Mouse (Mus musculus): ENCODE measurements around the gene Hpd. TPM values are rescaled to one million over a fixed set of nuclear protein-coding genes. Genes with fewer than 3 reads are reported as not detected.

The Hpd gene
- polyA plus RNA-seq, 1 experiment, result not detected

DNA sequence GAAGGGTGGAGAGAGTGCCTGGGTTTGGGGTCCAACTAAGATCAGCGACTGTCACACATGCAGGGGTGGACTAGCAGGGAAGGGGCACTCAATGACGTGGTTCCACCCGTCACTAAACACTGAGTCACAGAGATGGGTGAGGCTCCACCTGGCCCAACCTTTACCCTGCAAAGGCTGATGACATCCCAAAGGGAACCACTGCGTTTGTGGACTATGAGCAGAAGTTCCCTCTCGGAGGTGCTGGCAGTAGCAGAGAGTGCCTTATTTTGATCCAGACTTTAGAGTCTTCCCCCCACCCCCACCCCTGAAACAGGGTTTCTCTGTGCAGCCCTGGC lies 51.7 kb downstream of the Hpd start:
- no peak for DNase-seq (ENCODE audit: low read depth)
- TF ChIP-seq CTCF (IDR thresholded peaks at IDR 0.05; ENCODE audit: borderline replicate concordance, extremely low read depth, insufficient read depth, insufficient read length) (no peak), POLR2A (IDR thresholded peaks at IDR 0.05; ENCODE audit: borderline replicate concordance, extremely low read depth, insufficient read depth, insufficient read length, poor library complexity, severe bottlenecking) (no peak)

DNA sequence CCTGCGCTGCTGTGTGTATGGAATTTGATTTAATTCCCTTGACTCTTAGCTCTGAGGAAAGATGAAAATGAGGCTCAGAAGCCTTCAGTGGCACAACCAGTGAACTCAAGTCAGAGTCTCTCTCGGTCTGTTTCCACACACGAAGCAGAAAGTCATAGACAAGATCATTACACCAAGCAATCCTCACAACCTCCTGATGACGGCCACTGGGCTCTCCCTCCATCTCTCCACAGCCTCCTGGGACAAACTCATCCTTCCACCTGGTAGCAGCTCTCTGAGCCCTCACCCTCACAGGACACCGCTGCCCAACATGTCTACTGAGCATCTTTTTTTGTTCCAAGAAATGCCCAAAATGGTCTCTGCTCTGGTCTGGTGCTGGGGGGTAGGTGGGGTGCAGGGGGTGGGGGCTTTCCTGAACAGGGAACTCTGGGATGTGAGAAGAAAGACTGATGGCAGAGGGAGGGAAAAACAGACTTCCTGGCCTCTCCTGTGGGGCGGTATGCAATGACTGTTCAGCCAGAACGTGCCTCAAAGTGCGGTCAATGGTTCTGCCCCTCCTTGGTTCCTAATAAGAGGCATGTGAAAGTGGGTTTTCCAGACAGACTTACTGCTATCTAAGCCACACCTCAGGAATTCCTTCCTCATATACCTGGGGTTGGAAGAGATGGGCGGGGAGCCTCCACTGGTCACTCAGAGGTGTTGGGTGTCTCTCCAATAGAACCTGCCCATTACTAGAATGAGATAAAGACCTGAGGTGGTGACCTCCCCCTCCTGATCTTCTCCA lies 52.3 kb downstream of the Hpd start:
- TF ChIP-seq POLR2A (IDR thresholded peaks at IDR 0.05; ENCODE audit: borderline replicate concordance, extremely low read depth, insufficient read depth, insufficient read length, poor library complexity, severe bottlenecking) (no peak), CTCF (IDR thresholded peaks at IDR 0.05; ENCODE audit: borderline replicate concordance, extremely low read depth, insufficient read depth, insufficient read length) (no peak)
- DNase-seq (ENCODE audit: low read depth), result no peak

DNA sequence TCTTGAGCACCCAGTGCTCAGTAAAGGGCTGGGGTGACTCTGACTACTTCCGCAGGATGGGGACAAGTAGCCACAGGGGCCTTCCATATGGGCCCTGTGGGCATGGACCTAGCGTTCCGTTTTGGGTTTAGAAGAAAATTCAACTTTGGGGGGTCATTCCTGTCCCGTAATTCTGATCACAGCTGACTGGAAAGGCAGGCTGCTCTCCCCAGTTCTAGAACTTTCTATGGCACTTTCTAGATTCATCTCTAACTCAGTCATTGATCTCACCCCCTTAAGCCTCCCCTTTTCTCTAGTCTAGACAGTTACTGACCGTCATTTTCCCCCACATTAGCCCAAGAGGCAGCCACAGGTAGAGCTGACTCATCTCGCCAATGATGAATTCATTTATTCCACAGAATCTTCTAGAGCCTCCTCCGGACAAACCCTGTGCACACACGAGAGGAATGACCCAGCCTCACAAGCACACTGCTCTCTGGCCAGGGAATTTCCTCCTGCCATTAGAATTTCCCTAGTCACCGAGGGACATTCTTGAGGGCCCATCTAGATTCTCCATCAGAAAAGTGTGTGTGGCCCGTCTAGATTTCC lies 53.3 kb downstream of the Hpd start:
- DNase-seq (ENCODE audit: low read depth), result no peak
- TF ChIP-seq CTCF (IDR thresholded peaks at IDR 0.05; ENCODE audit: borderline replicate concordance, extremely low read depth, insufficient read depth, insufficient read length) (no peak), POLR2A (IDR thresholded peaks at IDR 0.05; ENCODE audit: borderline replicate concordance, extremely low read depth, insufficient read depth, insufficient read length, poor library complexity, severe bottlenecking) (no peak)

DNA sequence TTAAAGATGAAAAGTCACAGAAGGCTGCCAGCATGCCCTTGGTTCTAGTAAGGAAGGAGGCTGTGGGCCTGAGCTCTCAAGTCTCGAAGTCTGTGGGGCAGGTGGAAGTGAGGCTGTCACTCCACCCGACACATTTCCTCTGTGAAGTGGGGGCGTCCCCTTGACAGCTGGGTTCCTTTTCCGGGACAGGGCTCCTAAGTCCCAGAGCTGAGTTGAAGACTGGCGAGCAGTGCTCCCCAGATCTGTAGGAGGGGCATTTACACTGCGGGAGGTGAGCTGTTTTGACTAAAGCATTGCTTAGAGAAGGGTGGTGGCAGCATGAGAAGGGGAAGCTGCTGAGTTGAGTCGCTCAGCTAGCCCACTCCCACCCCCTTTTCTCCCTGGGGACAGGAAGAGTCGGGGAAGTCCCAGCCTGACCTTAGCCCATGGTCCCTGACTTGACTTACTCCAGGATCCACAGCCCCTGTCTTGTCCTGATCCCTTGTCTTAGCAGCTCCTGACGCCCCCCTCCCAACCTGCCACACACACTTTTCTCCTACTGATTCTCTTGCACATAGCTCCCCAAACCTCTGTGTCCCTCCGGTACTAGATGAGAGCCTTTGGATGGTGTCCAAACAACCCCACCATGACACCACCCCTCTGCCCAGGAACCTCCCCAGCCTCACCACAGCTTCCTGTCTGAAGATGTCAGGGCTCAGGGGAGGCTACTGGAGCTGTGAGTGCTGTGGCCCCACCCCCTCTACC lies 53.9 kb downstream of the Hpd start:
- no peak for DNase-seq (ENCODE audit: low read depth)
- TF ChIP-seq POLR2A (IDR thresholded peaks at IDR 0.05; ENCODE audit: borderline replicate concordance, extremely low read depth, insufficient read depth, insufficient read length, poor library complexity, severe bottlenecking) (no peak), CTCF (IDR thresholded peaks at IDR 0.05; ENCODE audit: borderline replicate concordance, extremely low read depth, insufficient read depth, insufficient read length) (no peak)

DNA sequence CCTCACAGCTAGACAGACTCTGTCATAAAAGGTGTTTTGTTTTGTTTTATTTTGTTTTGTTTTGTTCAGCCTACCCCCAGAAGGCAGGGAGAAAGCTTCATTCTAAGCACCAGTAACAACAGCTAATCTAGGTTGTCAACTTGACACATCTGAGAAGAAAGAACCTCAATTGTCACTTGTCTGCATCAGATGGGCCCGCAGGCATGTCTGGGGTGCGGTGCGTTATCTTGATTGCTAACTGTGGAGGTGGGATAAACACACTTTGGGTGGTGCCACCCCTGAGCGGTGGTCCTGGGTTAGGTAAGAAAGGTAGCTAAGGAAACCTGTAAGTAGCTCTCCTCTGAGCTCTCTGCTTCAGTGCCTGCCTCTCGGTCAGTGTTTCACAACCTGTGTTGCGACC lies 55.5 kb downstream of the Hpd start:
- no peak for DNase-seq (ENCODE audit: low read depth)
- TF ChIP-seq POLR2A (IDR thresholded peaks at IDR 0.05; ENCODE audit: borderline replicate concordance, extremely low read depth, insufficient read depth, insufficient read length, poor library complexity, severe bottlenecking) (no peak), CTCF (IDR thresholded peaks at IDR 0.05; ENCODE audit: borderline replicate concordance, extremely low read depth, insufficient read depth, insufficient read length) (no peak)

DNA sequence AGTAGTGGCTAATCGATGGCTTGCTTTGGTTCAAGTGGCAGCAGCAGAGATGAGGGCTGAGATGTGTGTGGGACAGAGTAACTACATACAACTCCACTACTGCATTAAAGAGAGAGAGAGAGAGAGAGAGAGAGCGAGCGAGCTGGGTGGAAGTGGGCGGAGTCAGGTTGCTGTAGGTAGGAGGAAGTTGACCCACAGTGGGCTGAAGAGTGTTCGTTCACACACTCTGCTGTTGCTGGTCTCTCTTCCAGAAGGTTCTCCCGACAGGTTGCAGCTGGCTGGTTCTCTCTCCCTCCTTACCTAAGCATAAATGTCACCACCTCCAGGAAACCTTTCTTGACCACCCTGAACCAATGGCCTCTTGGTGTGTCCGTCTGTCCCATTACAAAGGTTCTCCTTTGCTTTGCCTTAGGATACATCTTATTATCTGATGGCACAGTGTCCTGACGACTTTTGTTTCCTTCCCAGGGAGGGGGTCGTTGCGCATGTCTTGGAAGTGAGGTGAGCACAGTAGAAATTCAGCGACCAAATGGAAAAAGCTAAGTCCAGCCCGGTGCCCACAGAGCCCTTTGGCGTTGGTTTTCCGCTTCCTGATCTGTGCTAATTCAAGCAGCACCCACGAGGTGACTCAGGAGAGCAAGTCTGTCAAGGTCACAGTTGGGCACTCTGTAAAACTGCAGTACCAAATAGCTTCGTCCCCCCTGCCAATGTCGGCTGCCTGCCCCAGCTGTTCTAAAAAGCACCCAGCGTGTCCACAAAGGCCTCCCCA lies 56.7 kb downstream of the Hpd start:
- DNase-seq (ENCODE audit: low read depth), result no peak

DNA sequence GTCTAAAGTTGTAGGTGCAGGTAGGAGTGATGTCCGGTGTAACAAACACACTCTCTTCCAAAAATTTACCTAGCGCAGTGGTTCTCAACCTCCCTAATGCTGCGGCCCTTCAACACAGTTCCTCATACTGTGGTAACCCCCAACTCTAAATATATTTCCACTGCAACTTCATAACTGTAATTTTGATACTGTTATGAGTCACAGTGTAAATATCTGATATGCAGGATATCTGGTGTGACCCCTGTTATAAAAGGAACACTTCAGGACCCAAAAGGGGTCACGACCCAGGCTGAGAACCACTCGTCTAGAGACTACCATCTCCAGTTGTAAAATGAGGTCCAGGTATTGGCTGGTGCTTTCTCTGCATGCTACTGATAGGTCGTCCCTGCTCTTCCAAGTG lies 57.4 kb downstream of the Hpd start:
- DNase-seq (ENCODE audit: low read depth), result no peak
- TF ChIP-seq POLR2A (IDR thresholded peaks at IDR 0.05; ENCODE audit: borderline replicate concordance, extremely low read depth, insufficient read depth, insufficient read length, poor library complexity, severe bottlenecking) (no peak), CTCF (IDR thresholded peaks at IDR 0.05; ENCODE audit: borderline replicate concordance, extremely low read depth, insufficient read depth, insufficient read length) (no peak)

More for the DNA sequence above, 56.7 kb downstream of the Hpd start:
- TF ChIP-seq POLR2A (IDR thresholded peaks at IDR 0.05; ENCODE audit: borderline replicate concordance, extremely low read depth, insufficient read depth, insufficient read length, poor library complexity, severe bottlenecking), result no peak
- no peak for TF ChIP-seq CTCF (IDR thresholded peaks at IDR 0.05; ENCODE audit: borderline replicate concordance, extremely low read depth, insufficient read depth, insufficient read length)

DNA sequence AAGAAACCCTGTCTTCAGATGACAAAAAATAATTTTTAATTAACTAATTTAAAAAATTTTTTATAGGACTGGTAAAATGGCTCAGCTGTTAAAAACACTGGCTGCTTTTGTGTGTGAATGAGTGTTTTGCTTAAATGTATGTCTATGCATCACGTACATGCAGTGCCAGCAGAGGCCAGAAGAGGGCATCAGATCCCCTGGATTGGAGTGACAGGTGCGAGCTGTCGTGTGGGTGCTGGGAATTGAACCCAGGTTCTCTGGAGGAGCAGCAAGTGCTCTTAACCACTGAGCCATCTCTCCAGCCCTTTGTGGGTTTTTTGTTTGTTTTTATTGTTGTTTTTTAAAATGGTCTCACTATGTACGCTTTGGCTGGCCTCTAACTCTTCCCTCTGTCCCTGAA lies 60.3 kb downstream of the Hpd start:
- no peak for TF ChIP-seq POLR2A (IDR thresholded peaks at IDR 0.05; ENCODE audit: borderline replicate concordance, extremely low read depth, insufficient read depth, insufficient read length, poor library complexity, severe bottlenecking)
- peak; percentile 46; the same call in 1 of the 2 replicates for TF ChIP-seq CTCF (IDR thresholded peaks at IDR 0.05; ENCODE audit: borderline replicate concordance, extremely low read depth, insufficient read depth, insufficient read length)
- no peak for DNase-seq (ENCODE audit: low read depth)

Other genes starting within 250 kb of the Hpd start
- gene Kdm2b, start 192.9 kb downstream of the Hpd start, polyA plus RNA-seq (2012; rRNA removed), result 81.7 and 102 TPM in 2 replicates
- gene Orai1, start 167.7 kb downstream of the Hpd start, polyA plus RNA-seq (2012; rRNA removed), result 21.2 and 23.6 TPM in 2 replicates
- 0.16 and 0.59 TPM in 2 replicates for gene Morn3, start 135.7 kb downstream of the Hpd start, polyA plus RNA-seq (2012; rRNA removed)
- 13.9 and 16.0 TPM in 2 replicates for gene Tmem120b, start 114.3 kb downstream of the Hpd start, polyA plus RNA-seq (2012; rRNA removed)
- 9.3 and 11.0 TPM in 2 replicates for gene Rhof, start 50.0 kb downstream of the Hpd start, polyA plus RNA-seq (2012; rRNA removed)
- 7.3 and 21.0 TPM in 2 replicates for gene Setd1b, start 40.5 kb downstream of the Hpd start, polyA plus RNA-seq (2012; rRNA removed)
- 36.2 and 41.2 TPM in 2 replicates for gene Psmd9, start 13.3 kb downstream of the Hpd start, polyA plus RNA-seq (2012; rRNA removed)
- gene Wdr66, start 69.4 kb upstream of the Hpd start, polyA plus RNA-seq (2012; rRNA removed), result 2.1 and 2.7 TPM in 2 replicates
- 46.4 and 53.2 TPM in 2 replicates for gene Bcl7a, start 161.1 kb upstream of the Hpd start, polyA plus RNA-seq (2012; rRNA removed)
- 37.5 TPM in 2 replicates for gene Mlxip, start 212.1 kb upstream of the Hpd start, polyA plus RNA-seq (2012; rRNA removed)